Mouse (Mus musculus): ENCODE measurements at regions not wholly inside any gene's neighbourhood (a gene's known extent, or its start where the extent isn't known, plus 50 kb on each side); places are given as distances from the start of the nearest gene placed in this dataset.

GRCm38 (mm10) chr1:119255386-119256096 is 166.5 kb downstream of the Inhbb start:
- ATAC-seq: peak; percentile 90
- H3K27ac ChIP-seq (ENCODE audit: low read depth, low read length): peak overlapping the region; percentile 68; the same call in 1 of the 2 replicates
- H3K36me3 ChIP-seq (ENCODE audit: control insufficient read depth, insufficient read depth, low read length): no peaks in the 10 kb centered on the region
- H3K4me2 ChIP-seq (ENCODE audit: low read length): no peak overlapping the region
- no peak overlapping the region for H3K4me3 ChIP-seq (ENCODE audit: low read depth, low read length)
- H3K9me3 ChIP-seq (replicated peaks; ENCODE audit: control insufficient read depth, low read length): no peaks in the 10 kb centered on the region
- H3K4me1 ChIP-seq (ENCODE audit: control insufficient read depth, insufficient read depth, low read length): no peaks in the 10 kb centered on the region
- 42% methylated on average over 20 of the region's 20 CpGs for WGBS
- H3K27me3 ChIP-seq (replicated peaks; ENCODE audit: control insufficient read depth, insufficient read depth, low read length): no peaks in the 10 kb centered on the region
- DNase-seq (ENCODE audit: low spot score): peak; percentile 92
- H3K9ac ChIP-seq (ENCODE audit: low read length): no peak overlapping the region

GRCm38 (mm10) chr1:119254928-119255327 is 167.1 kb downstream of the Inhbb start:
- peak overlapping the region; percentile 68 for H3K27ac ChIP-seq (ENCODE audit: low read depth, low read length)
- DNase-seq (ENCODE audit: low spot score): peak; percentile 62
- ATAC-seq: peak; percentile 33
- H3K4me2 ChIP-seq (ENCODE audit: low read length): no peak overlapping the region
- H3K4me3 ChIP-seq (ENCODE audit: low read depth, low read length): no peak overlapping the region
- no peak overlapping the region for H3K9ac ChIP-seq (ENCODE audit: low read length)
- H3K27me3 ChIP-seq (replicated peaks; ENCODE audit: control insufficient read depth, insufficient read depth, low read length): no peaks in the 10 kb centered on the region
- 71% methylated on average over 5 of the region's 5 CpGs for WGBS
- H3K4me1 ChIP-seq (ENCODE audit: control insufficient read depth, insufficient read depth, low read length): no peaks in the 10 kb centered on the region
- no peaks in the 10 kb centered on the region for H3K36me3 ChIP-seq (ENCODE audit: control insufficient read depth, insufficient read depth, low read length)
- no peaks in the 10 kb centered on the region for H3K9me3 ChIP-seq (replicated peaks; ENCODE audit: control insufficient read depth, low read length)

GRCm38 (mm10) chr1:119253371-119253851 is 168.6 kb downstream of the Inhbb start:
- Histone ChIP-seq H3K4me2 (ENCODE audit: low read length) (no peak overlapping the region), H3K4me1 (ENCODE audit: control insufficient read depth, insufficient read depth, low read length) (no peaks in the 10 kb centered on the region), H3K4me3 (ENCODE audit: low read depth, low read length) (no peak overlapping the region), H3K9me3 (replicated peaks; ENCODE audit: control insufficient read depth, low read length) (no peaks in the 10 kb centered on the region), H3K36me3 (ENCODE audit: control insufficient read depth, insufficient read depth, low read length) (no peaks in the 10 kb centered on the region), H3K9ac (ENCODE audit: low read length) (no peak overlapping the region), H3K27ac (ENCODE audit: low read depth, low read length) (no peak overlapping the region), H3K27me3 (replicated peaks; ENCODE audit: control insufficient read depth, insufficient read depth, low read length) (no peaks in the 10 kb centered on the region)
- ATAC-seq: no peak
- 74% methylated on average over 7 of the region's 7 CpGs for WGBS
- no peak for DNase-seq (ENCODE audit: low spot score)

- no peak overlapping the region for H3K9ac ChIP-seq (ENCODE audit: low read length)
- WGBS: 88% methylated on average over 6 of the region's 6 CpGs
- no peak for DNase-seq (ENCODE audit: low spot score)
- H3K27ac ChIP-seq (ENCODE audit: low read depth, low read length): no peak overlapping the region
- no peak overlapping the region for H3K4me2 ChIP-seq (ENCODE audit: low read length)
- no peaks in the 10 kb centered on the region for H3K36me3 ChIP-seq (ENCODE audit: control insufficient read depth, insufficient read depth, low read length)
- no peak overlapping the region for H3K4me3 ChIP-seq (ENCODE audit: low read depth, low read length)
- H3K4me1 ChIP-seq (ENCODE audit: control insufficient read depth, insufficient read depth, low read length): no peaks in the 10 kb centered on the region
- no peaks in the 10 kb centered on the region for H3K27me3 ChIP-seq (replicated peaks; ENCODE audit: control insufficient read depth, insufficient read depth, low read length)
- no peak for ATAC-seq
- H3K9me3 ChIP-seq (replicated peaks; ENCODE audit: control insufficient read depth, low read length): no peaks in the 10 kb centered on the region
Observed at GRCm38 (mm10) chr1:119252403-119252802, 169.6 kb downstream of the Inhbb start.

- no peak for ATAC-seq
- no peak overlapping the region for H3K27ac ChIP-seq (ENCODE audit: low read depth, low read length)
- H3K27me3 ChIP-seq (replicated peaks; ENCODE audit: control insufficient read depth, insufficient read depth, low read length): no peaks in the 10 kb centered on the region
- no peak for DNase-seq (ENCODE audit: low spot score)
- no peaks in the 10 kb centered on the region for H3K9me3 ChIP-seq (replicated peaks; ENCODE audit: control insufficient read depth, low read length)
- no peaks in the 10 kb centered on the region for H3K4me1 ChIP-seq (ENCODE audit: control insufficient read depth, insufficient read depth, low read length)
- no peaks in the 10 kb centered on the region for H3K36me3 ChIP-seq (ENCODE audit: control insufficient read depth, insufficient read depth, low read length)
- no peak overlapping the region for H3K9ac ChIP-seq (ENCODE audit: low read length)
- 96% methylated on average over 5 of the region's 5 CpGs for WGBS
- no peak overlapping the region for H3K4me2 ChIP-seq (ENCODE audit: low read length)
- no peak overlapping the region for H3K4me3 ChIP-seq (ENCODE audit: low read depth, low read length)
Observed at GRCm38 (mm10) chr1:119251741-119252140, 170.3 kb downstream of the Inhbb start.

- no peak overlapping the region for H3K4me2 ChIP-seq (ENCODE audit: low read length)
- H3K27ac ChIP-seq (ENCODE audit: low read depth, low read length): no peak overlapping the region
- 82% methylated on average over 5 of the region's 5 CpGs for WGBS
- ATAC-seq: no peak
- no peak overlapping the region for H3K4me3 ChIP-seq (ENCODE audit: low read depth, low read length)
- H3K27me3 ChIP-seq (replicated peaks; ENCODE audit: control insufficient read depth, insufficient read depth, low read length): no peaks in the 10 kb centered on the region
- no peaks in the 10 kb centered on the region for H3K9me3 ChIP-seq (replicated peaks; ENCODE audit: control insufficient read depth, low read length)
- no peaks in the 10 kb centered on the region for H3K36me3 ChIP-seq (ENCODE audit: control insufficient read depth, insufficient read depth, low read length)
- no peak overlapping the region for H3K9ac ChIP-seq (ENCODE audit: low read length)
- DNase-seq (ENCODE audit: low spot score): no peak
- H3K4me1 ChIP-seq (ENCODE audit: control insufficient read depth, insufficient read depth, low read length): no peaks in the 10 kb centered on the region
Observed at GRCm38 (mm10) chr1:119248776-119249495, 173.1 kb downstream of the Inhbb start.

- Histone ChIP-seq H3K4me2 (ENCODE audit: low read length) (no peak overlapping the region), H3K27ac (ENCODE audit: low read depth, low read length) (no peak overlapping the region), H3K36me3 (ENCODE audit: control insufficient read depth, insufficient read depth, low read length) (no peaks in the 10 kb centered on the region), H3K4me3 (ENCODE audit: low read depth, low read length) (no peak overlapping the region), H3K9ac (ENCODE audit: low read length) (no peak overlapping the region), H3K4me1 (ENCODE audit: control insufficient read depth, insufficient read depth, low read length) (no peaks in the 10 kb centered on the region), H3K27me3 (replicated peaks; ENCODE audit: control insufficient read depth, insufficient read depth, low read length) (no peaks in the 10 kb centered on the region), H3K9me3 (replicated peaks; ENCODE audit: control insufficient read depth, low read length) (no peaks in the 10 kb centered on the region)
- ATAC-seq: no peak
- 89% methylated on average over 3 of the region's 3 CpGs for WGBS
- DNase-seq (ENCODE audit: low spot score): no peak
Observed at GRCm38 (mm10) chr1:119247117-119247516, 174.9 kb downstream of the Inhbb start.

GRCm38 (mm10) chr1:119238463-119238862 is 183.6 kb downstream of the Inhbb start:
- Histone ChIP-seq H3K9me3 (replicated peaks; ENCODE audit: control insufficient read depth, low read length) (no peaks in the 10 kb centered on the region), H3K4me3 (ENCODE audit: low read depth, low read length) (no peak overlapping the region), H3K27me3 (replicated peaks; ENCODE audit: control insufficient read depth, insufficient read depth, low read length) (no peaks in the 10 kb centered on the region), H3K36me3 (ENCODE audit: control insufficient read depth, insufficient read depth, low read length) (no peaks in the 10 kb centered on the region), H3K27ac (ENCODE audit: low read depth, low read length) (no peak overlapping the region), H3K9ac (ENCODE audit: low read length) (no peak overlapping the region), H3K4me2 (ENCODE audit: low read length) (no peak overlapping the region), H3K4me1 (ENCODE audit: control insufficient read depth, insufficient read depth, low read length) (no peaks in the 10 kb centered on the region)
- ATAC-seq (no peak), DNase-seq (ENCODE audit: low spot score) (no peak)
- WGBS: 59% methylated on average over 10 of the region's 10 CpGs

GRCm38 (mm10) chr1:119236787-119237186 is 183.4 kb upstream of the Gli2 start:
- WGBS: 68% methylated on average over 3 of the region's 3 CpGs
- ATAC-seq: no peak
- H3K27ac ChIP-seq (ENCODE audit: low read depth, low read length): no peak overlapping the region

More at GRCm38 (mm10) chr1:119236787-119237186, 183.4 kb upstream of the Gli2 start:
- no peaks in the 10 kb centered on the region for H3K36me3 ChIP-seq (ENCODE audit: control insufficient read depth, insufficient read depth, low read length)
- H3K27me3 ChIP-seq (replicated peaks; ENCODE audit: control insufficient read depth, insufficient read depth, low read length): no peaks in the 10 kb centered on the region
- no peak for DNase-seq (ENCODE audit: low spot score)
- H3K9me3 ChIP-seq (replicated peaks; ENCODE audit: control insufficient read depth, low read length): peaks cover 5% of the 10 kb centered on the region; the same call in 1 of the 2 replicates
- H3K4me2 ChIP-seq (ENCODE audit: low read length): no peak overlapping the region
- H3K9ac ChIP-seq (ENCODE audit: low read length): no peak overlapping the region
- H3K4me3 ChIP-seq (ENCODE audit: low read depth, low read length): no peak overlapping the region
- no peaks in the 10 kb centered on the region for H3K4me1 ChIP-seq (ENCODE audit: control insufficient read depth, insufficient read depth, low read length)
